Mouse (Mus musculus) left cerebral cortex, postnatal 14 days (tissue): ENCODE data around the gene Elmo1. TPM values are rescaled to one million over a fixed set of nuclear protein-coding genes. Genes with fewer than 3 reads are reported as not detected.

ENCODE experiments used
- DNase-seq, 2 experiments: peaks; one replicate each; pipeline ENCODE4 v3.0.0; 2021 to 2022; ENCODE audit warnings: low spot score in 2 of 2, mixed read lengths in 1 of 2
- intact Hi-C: fragments of 180-260 bp; cut with DNase I; formaldehyde crosslinking; loops from one replicate; pipeline ENCODE4 v1.15.1; 2025
- total RNA-seq, 2 experiments: library from RNA; stranded (reverse); gene quantifications; 2 replicates each; pipeline ENCODE4 v1.2.3; 2021

Gene Elmo1
- total RNA-seq, 2 experiments from 2014 or later: 48.1 to 52.2 TPM

DNA sequence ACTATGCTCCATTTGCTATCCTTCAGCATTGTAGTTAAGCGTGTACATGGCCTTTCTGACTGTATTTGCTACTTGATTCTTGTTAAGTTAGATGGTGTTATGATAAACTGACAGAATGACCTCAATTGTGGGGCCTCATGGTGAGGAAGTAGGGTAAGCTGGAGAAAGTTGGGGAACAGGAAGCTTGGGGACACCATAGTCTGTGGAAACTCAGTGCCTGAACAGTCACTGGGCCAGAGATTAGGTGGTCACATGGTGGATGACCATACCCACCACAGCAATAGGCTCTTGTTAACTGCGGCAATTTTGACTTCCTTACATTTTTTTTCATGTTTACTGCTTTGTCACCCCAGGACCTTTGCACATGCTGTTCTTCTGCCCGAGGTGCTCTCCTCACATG is 1.9 kb downstream of the Elmo1 start:
- intact Hi-C loops: loop anchor here (5.0 to 10.0 kb wide), 4 partner anchors 40 to 182 kb away; no protein-coding TSS in a partner anchor
- no peak for DNase-seq

DNA sequence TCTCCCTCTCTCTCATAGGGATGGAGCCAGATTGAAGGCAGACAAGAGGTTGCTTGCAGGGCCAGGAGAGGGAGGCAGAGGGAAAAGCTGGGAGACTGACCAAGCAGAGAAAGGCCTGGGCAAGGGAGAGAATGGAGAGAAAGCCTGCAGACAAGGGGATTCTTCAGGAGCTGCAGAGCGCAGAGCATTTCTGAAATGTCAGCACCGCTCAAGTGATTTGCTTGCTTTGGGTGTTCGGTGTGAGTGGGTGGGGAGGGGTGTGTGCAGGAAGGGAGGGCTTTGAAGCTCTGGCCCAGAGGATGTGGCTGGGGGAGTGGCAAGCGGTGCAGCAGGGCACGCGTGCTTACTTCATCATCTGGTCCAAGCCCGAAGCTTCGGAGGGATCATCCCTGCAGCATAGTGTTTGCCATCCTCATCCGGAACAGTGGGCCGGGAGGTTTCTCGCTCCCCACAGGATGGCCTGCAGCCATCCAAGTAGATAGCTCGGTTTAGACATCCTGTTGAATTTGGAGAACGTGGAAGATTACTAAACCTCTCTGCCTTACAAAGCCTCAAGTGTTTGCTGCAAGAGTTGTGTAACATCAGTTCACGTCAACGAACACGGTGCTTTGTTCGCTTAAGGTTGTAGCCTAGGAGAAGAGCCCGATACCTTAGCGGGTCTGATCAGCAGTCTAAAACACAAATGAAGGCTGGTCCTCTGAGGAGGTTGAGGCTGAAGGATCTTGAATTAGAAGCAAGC is 3.1 kb downstream of the Elmo1 start:
- DNase-seq: no peak
- intact Hi-C loops: loop anchor here (5.0 to 10.0 kb wide), 4 partner anchors 39 to 181 kb away; no protein-coding TSS in a partner anchor

DNA sequence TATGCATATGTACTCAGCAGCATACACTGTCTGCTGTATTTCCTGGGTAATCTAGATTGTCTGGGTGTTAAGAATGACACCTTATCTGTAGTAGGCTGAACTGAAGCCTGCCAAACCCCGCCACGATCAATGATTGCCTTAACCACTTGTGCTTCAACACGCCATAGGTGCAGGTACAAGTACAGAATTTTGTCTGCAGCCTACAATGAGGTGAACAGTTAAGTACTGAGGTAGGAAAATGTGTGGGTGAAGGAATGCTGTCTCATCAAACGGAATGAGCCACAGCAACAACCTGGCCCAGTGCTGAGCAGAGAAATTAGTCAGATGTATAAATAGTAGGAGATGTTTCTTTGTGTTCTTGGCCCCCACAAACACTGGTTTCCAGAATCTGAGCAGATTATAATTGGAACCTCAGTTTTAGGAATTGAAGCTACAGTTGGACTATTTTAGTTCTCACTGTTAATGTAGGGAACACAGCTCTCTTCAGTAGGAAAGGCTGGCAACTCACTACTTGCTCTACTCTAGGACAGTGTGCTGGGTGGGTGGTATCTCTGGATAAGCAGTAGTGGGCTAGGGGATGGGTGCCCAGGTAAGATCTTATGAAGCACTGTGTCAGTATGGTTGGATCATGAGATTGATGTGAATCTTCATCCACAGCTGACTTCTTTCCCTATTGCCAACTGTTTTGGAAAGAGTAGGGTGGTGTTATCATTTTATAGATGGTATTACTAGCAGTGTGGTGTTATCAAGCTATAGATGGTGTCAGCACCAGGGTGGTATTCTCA is 4.7 kb downstream of the Elmo1 start:
- intact Hi-C loops: loop anchor here (5.0 to 10.0 kb wide), 4 partner anchors 37 to 180 kb away; no protein-coding TSS in a partner anchor
- peak; percentile 21 to 42 for DNase-seq

DNA sequence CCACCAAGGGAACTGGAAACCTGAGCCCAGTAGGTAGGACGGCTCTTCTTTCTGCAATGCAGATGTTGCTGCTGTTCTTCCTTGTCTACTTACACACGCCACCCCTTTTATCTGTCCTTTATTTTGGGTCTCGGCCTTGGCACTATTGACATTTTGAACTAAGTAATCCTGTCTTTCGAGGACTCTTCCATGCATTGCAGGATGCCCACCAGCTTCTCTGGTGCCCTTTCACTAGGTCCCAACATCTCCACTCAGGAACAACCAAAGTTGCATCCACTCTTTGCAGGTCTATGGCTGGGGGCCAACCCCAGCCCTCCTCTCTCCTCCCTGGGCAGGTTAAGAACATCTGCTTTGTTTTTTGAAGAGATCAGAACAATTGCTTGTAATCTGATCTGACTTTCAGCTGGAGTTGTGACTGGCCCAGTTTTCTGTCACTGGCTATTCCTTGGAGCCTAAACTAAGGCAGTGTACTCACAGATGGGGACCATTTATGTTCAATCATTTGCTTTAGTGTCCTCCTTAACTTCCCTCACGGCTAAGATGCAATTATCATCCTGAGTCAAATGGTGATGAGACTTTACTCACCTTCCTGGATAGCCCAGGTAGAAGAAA is 6.7 kb downstream of the Elmo1 start:
- no peak for DNase-seq
- intact Hi-C loops: loop anchor here (10.0 kb wide), 2 partner anchors 88 to 178 kb away; no protein-coding TSS in a partner anchor

DNA sequence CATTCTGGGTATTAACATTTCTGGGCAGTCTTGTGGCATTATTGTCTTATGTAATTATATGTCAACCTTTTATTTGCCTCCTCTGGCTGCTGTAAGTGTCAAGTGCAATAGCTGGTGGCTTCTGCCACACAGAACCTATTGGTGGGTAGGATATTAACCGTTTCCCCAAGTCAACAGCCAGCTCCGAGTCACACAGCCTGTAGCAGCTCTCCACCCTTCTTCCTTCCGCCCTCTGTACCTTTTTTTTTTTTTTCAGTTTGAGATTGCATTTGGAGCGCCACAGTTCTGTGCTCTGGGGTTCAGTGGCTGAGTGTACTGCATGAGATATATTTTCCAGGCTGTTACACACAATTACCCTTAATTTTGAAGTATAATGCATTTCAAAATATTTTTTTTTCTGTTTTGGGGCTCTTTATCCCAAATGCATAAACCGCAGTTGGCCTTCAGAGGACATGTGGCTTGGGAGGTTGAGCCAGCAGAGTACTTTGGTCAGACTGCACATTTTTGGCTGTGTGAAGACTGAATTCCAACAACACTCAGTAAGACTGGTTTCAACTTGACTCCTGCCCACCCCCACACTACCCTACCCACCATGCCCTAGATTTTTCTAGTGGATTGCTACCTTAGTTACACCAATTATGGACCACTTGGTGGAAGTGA is 7.7 kb downstream of the Elmo1 start:
- intact Hi-C loops: loop anchor here (10.0 kb wide), 2 partner anchors 87 to 177 kb away; no protein-coding TSS in a partner anchor
- DNase-seq: no peak

DNA sequence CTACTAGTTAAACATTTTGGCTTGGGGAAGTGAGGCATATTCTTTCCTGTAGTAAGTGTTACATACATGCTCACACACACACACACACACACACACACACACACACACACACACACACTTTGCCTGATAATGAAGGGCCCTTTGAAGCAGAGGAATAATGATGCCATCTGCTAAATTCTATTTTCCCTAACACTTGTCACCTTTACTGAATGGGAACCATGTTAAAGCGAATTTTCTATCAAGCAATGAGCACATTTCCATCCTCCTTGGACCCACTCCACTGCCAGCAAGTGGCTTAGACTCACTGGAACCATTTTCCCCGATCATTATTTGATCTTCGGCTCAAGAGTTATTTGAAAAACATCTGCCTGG is 8.2 kb downstream of the Elmo1 start:
- intact Hi-C loops: loop anchor here (10.0 kb wide), 2 partner anchors 86 to 176 kb away; no protein-coding TSS in a partner anchor
- DNase-seq: no peak

DNA sequence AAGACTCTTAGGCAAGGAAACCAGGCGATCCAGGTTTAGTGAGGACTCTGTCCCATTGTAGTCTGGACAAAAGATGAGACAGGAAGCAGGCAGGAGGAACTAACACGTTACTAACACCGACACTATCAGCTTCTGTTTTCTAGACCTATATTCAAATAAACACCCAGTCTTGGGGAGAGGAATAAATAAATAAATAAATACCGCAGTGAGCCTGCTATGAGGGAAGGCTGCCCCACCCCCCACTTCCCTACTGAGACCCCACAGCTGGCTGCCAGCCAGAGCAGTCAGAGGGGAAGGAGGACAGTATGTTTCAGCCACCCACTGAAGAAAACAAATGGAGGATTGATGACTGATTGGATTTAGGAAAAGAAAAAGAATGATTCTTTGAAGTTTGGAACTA is 9.2 kb downstream of the Elmo1 start:
- intact Hi-C loops: loop anchor here (10.0 kb wide), 2 partner anchors 85 to 175 kb away; no protein-coding TSS in a partner anchor
- DNase-seq: peak in 1 of 2 experiments; percentile 45

DNA sequence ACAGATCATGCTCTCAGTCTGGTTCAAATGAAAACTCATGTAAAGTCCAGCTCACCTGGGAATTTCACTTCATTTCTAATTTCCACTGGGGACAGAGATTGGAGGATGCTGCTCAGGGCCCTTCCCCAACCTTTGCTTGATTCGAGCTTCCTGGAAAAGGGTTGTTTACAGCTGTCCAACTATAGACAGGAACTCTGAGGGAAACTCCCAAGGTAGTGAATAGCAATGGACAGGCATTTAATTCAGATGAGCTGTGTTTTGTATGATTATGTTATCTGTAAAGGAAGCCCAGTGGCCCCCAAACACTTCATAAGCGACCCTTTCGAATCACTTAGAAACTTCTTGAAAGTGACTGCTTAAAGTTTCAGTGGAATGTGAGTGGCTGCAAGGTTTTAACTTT is 10.0 kb downstream of the Elmo1 start:
- intact Hi-C loops: no loop called here
- no peak for DNase-seq

DNA sequence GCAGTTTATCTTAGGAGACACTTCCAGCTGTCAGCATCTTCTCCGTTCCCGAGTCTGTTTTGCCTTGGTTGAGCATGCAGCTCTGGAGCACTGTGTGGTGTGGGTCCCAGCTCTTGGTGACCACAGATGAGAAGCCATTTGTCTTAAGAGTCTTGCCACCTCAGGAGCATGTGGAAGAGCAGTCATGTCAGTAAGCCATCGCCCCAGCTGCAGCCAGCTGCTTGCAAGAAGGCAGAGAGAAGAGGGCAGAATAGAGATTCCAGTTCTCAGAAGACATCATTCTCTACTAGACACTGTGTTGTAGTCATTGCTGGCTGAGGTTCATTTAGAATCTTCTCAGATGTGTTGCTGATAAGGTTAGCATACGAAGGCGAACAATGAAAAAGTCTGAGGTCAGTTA is 11.3 kb downstream of the Elmo1 start:
- intact Hi-C loops: no loop called here
- no peak for DNase-seq

DNA sequence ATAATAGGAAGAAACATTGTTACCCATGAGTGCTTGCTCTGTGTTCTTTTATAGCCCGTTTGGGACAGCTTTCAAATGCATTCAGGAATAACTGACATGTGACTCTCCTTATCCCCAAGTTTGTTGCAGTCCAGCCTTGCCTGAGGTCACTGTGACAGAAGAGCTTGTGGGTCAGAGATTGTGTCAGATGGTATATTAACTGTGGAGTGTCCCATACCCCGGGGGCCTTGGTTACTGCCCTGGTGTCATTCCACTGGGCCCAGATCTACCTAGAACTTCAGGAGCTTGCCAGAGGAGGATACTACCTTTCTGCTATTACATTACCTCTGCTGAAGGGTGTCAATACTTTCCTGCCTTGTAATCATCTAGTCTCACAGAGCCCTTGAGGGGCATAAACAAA is 14.4 kb downstream of the Elmo1 start:
- intact Hi-C loops: no loop called here
- DNase-seq: no peak

DNA sequence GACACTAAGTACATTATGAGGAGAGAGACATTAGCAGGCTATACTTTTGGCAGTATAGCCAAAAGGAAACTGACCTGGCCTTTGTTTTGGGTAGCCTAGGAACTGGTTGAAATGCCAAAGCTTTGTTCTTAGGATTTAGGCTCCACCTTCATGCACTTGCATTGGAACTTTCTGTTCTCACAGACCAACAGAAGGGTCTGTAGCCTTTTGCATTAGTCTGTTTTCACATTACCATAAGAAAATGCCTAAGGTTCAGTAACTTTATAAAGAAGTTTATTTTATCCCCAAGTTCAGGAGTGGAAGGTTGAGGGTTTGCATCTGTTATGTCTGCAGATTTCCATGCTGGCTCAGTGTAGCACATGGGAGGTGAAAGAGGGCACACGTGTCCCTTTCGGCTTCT is 15.6 kb downstream of the Elmo1 start:
- intact Hi-C loops: no loop called here
- no peak for DNase-seq

DNA sequence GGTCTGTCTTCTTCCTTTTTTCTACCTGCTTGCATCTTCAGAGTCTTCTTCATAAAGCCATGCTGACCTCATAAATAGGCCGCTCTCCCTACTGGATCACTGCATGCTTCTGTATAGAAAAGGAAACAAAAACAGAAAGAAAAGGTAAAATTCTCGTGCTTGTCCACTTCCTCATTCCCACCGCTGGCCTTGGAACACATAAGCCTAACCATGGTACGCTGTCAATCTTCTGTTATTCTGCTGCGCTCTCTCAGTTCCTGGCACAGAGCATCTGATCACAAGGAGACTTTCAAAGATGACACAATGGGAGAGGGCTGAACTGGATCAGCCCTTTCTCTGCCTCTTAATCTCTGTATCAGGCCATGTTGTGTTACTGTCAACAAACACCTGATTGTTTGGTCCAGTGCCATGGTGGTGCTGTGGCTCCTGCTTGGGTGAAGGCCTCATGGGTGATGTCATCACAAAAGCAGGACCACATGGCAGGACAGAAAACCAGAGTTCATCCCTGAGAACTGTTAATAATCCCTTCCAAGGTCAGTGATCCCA is 17.6 kb downstream of the Elmo1 start:
- intact Hi-C loops: no loop called here
- DNase-seq: no peak

DNA sequence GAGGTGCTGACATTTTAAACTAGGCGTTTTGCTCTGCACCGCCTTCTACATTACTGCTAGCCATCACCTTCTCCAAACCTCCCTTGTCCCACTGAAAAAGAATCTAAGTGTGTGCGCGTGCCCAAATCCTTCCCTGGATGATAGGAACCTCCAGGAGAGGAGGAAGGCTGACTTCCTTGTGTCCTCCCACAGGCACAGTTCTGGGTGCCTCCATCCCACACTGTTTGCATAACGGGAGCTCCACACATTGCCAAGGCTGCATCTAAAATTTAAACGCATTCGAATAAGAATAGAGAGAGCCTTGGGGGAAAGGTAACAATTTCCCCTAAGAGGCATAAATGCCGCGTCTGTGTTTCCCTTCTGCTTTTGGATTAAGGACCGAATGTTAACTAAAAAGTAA is 18.6 kb downstream of the Elmo1 start:
- intact Hi-C loops: no loop called here
- peak in 1 of 2 experiments; percentile 49 for DNase-seq

DNA sequence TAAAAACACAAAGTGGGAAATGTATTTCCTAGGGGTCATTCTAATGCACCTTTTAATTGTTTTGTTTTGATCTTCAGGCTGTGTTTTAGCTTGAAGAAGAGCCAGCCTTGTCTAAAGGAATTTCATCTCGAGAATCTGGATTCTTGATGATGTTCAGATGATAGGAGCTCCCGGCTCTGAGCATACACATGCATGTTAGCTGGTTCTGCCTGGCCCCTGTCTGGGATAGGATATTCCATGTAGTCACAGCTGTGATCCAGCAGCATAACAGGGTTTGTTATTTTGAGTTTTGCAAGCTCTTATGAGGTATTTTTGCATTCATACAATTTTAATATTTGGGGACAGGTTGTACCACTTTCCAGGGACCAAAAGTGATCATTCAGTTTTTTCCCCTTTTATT is 19.1 kb downstream of the Elmo1 start:
- intact Hi-C loops: no loop called here
- no peak for DNase-seq

DNA sequence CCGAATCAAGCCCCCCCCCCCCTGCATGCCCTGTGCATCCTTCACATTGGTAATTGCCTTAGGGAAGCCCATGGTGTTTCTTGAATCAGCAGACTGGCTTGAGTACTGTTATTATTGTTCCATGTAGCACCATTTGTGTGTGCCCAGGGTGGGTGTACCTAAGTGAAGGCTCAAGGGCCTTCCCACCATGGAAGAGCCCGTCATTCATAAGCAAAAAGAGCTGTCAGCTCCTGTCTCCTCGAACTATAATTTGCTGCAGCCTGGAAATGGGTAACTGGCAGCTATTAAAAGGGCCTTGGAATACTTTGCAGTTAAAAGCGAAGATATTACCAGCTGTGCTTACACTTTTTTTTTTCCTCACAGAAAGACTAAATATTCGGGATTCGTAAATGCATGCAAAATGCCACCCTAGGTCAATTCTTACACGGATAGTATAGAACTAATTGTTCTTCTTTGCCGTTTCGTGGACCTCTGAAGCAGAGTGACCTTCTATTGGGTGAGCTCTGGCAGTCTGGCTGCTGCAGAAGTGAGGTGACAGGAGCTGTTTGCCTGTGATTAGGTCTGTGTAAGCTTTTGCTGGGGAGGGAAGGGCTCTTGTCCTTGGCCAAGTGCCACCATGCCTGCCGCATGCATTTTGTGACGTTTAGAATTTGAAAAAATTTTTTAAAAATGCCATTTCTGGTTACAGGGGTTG is 19.7 kb downstream of the Elmo1 start:
- no peak for DNase-seq
- intact Hi-C loops: no loop called here

DNA sequence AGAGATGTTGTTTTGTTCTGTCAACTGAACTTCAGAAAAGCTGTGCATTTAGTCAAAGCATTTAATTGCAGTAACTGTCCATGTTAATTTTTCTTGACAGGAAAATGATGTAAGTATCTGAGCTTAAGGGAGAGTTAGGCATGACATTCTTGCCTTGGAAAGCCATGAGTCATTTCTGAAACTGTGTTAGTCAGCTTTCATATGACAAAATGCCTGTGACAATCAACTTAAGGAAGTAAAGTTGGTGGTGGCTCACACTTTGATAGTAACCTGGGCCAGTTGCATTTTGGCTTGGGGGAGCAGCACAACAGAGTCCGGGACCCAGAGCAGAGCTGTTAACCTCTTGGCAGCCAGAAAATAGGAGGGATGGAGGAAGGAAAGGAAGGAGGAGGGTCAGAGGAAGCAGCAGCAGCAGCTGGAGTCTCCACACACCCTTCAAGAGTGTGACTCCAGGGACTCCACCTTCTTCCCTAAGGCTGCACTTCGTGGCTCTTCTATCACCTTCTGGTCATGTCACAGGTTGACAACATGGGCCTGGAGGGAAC is 20.9 kb downstream of the Elmo1 start:
- no peak for DNase-seq
- intact Hi-C loops: no loop called here

DNA sequence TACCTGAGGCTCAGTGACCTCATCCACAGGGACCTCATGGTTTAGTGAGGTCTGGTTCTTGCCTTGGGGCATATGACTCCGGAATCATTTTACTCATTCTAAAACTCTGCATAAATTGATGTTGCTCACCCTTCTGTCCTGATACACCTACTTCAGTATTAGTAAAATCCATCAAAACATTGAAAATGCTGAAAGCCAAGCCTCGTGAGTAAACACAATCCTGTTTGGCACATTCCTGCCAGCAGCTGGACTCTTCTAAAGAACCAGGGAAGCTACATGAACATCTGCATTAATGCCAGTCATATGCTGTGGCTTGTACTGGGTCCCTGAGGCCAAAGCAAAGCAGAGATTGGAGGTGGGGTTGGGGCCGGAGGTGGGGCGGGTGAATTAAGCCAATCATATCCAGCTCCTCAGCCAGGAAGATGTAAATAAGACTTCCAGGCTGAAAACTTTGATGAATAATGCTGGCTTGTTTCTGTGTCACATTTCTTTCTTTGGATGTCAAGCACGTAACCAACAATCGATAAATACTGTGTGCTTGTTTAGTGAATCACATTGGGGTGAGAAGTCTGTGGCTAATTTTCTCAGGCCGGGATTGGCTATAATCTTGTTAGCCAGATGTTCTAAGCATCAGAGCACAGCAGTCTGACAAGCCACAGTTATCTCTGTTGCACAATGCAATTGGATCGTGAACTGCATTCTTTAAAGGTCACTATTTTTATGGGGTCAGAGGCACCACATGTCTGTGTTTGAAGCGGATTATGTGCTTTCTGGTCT is 24.9 kb downstream of the Elmo1 start:
- no peak for DNase-seq
- intact Hi-C loops: no loop called here

DNA sequence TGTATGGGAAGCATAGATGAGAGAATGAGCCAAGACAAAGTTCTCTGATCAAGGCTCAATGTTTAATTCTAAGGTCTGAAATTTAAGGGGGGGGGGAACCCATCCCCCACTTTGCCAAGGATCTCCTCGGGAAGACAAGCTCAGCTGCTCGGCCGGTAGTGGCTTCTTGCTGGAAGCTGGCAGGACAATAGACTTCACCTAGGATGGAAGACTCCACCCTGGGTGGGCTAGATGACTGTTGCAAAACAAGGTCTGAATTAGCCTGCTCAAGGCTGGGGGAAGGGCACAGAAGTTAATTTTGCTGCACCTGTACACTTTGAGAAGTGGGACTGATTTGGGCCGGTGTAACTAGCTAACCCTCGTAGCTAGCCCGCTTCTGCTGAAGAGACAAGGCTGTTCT is 25.6 kb downstream of the Elmo1 start:
- intact Hi-C loops: no loop called here
- no peak for DNase-seq
